Mouse (Mus musculus) cerebellum, adult 2 months (tissue): ENCODE data around the gene Papln.

Source experiments
- CTCF ChIP-seq: fragments of 200-500 bp; IDR thresholded peaks from 2 replicates; pipeline ENCODE4 v1.5.1; 2011; ENCODE audit warnings: low read depth, mild to moderate bottlenecking, control low read depth, low read length, moderate library complexity, borderline replicate concordance; ENCODE audit not compliant: insufficient read depth
- POLR2A ChIP-seq: fragments of 200-500 bp; IDR thresholded peaks from 2 replicates; pipeline ENCODE4 v1.6.1; 2011; ENCODE audit warnings: low read length, control low read depth, borderline replicate concordance; ENCODE audit not compliant: insufficient read depth

GRCm38 (mm10) chr12:83762706-83763105 is 728 bp upstream of the Papln start:
- no peak for TF ChIP-seq POLR2A
- no peak for TF ChIP-seq CTCF
